8 mouse cellular contexts compared by ENCODE assay signal in genomic region chr6:3620428-3621387, GRCm38 (mm10).
DNase-seq lines count a peak whose midpoint lies in the region; ATAC-seq and TF ChIP-seq lines count a peak whose summit lies in the region.
"Not testable (repeated sequence)": the region's sequence is repeated elsewhere in the genome, so short reads cannot be mapped to it uniquely, and the experiment has no call there.

No protein-coding gene starts in this region.

- H3K27ac ChIP-seq in hindbrain, embryonic 11.5 days (ENCODE audit: low read depth, low read length) = not testable (repeated sequence)

- in situ Hi-C loops in Patski (cut with MboI; ENCODE audit: low pct_unique_long_range_greater_than_20kb) = not testable (repeated sequence)

- H3K36me3 ChIP-seq in hindbrain, embryonic 11.5 days (ENCODE audit: control insufficient read depth, insufficient read depth, low read length) = not testable (repeated sequence)

- H3K4me1 ChIP-seq in hindbrain, embryonic 11.5 days (replicated peaks; ENCODE audit: control insufficient read depth, insufficient read depth, low read length) = not testable (repeated sequence)

- WGBS in hindbrain, embryonic 11.5 days = 63% methylated on average over 11 of the region's 13 CpGs

- DNase-seq in Patski (ENCODE audit: low read depth, low spot score) = not testable (repeated sequence)
- peak; percentile 14 to 45 for DNase-seq in cerebellum, postnatal 14 days
- peak; percentile 37 for DNase-seq in hindbrain, embryonic 11.5 days (ENCODE audit: low spot score)
- peak; percentile 7 to 81 for DNase-seq in layer of hippocampus, adult 18-20 months (ENCODE audit: low spot score in 2 of 2)
- DNase-seq in lung, adult 18-20 months = peak; percentile 21 to 29
- DNase-seq in naive thymus-derived CD4-positive, alpha-beta T cell, adult 2 months (ENCODE audit: low read depth) = peak; percentile 34
- DNase-seq in thymus, postnatal 0 days (ENCODE audit: low spot score) = peak; percentile 15

- ATAC-seq in Patski = peak; percentile 97
- ATAC-seq in frontal cortex, adult (ENCODE audit: low TSS enrichment) = peak; percentile 100
- ATAC-seq in hindbrain, embryonic 11.5 days (ENCODE audit: low FRiP score) = peak; percentile 71

- peak; percentile 64 for TF ChIP-seq CTCF in Patski (IDR thresholded peaks at IDR 0.05)

- CTCF ChIA-PET in Patski (lab: Charles Lee) = not testable (repeated sequence)

- H3K9ac ChIP-seq in hindbrain, embryonic 11.5 days (ENCODE audit: low read depth, low read length) = not testable (repeated sequence)

- not testable (repeated sequence) for H3K9me3 ChIP-seq in hindbrain, embryonic 11.5 days (ENCODE audit: control insufficient read depth, low read length)

- not testable (repeated sequence) for H3K27me3 ChIP-seq in Patski; hindbrain, embryonic 11.5 days (ENCODE audit: control insufficient read depth, insufficient read depth, low read length)

- POLR2A ChIA-PET in Patski (lab: Charles Lee) = not testable (repeated sequence)

- H3K4me3 ChIP-seq in hindbrain, embryonic 11.5 days (ENCODE audit: low read depth, low read length) = not testable (repeated sequence)

- not testable (repeated sequence) for H3K4me2 ChIP-seq in hindbrain, embryonic 11.5 days (replicated peaks; ENCODE audit: low read depth, low read length)
